In genomic region chr9:65283301-65283700, GRCm38 (mm10) we compare ENCODE assay signal across 8 mouse cellular contexts. TPM values are rescaled to one million over a fixed set of nuclear protein-coding genes. Genes with fewer than 3 reads are reported as not detected.
DNase-seq lines count a peak whose midpoint lies in the region; ATAC-seq lines count a peak whose summit lies in the region.

No protein-coding gene starts in this region.

- peak; percentile 38 to 84 for DNase-seq in adrenal gland, adult (ENCODE audit: inconsistent age in 2 of 2, low spot score in 1 of 2)
- no peak for DNase-seq in adrenal gland, adult 18-20 months (ENCODE audit: low spot score in 2 of 2)
- peak; percentile 11 to 14 for DNase-seq in left cerebral cortex, adult 18-20 months (ENCODE audit: low spot score in 2 of 2)
- no peak for DNase-seq in left cerebral cortex, postnatal 36 days (ENCODE audit: low spot score in 2 of 2)
- DNase-seq in R1 (ENCODE audit: low read depth, low spot score) = peak; percentile 55
- peak; percentile 75 for DNase-seq in lung, postnatal 10 days
- DNase-seq in testis, postnatal 14 days (ENCODE audit: low spot score) = no peak

- intact Hi-C loops in left cerebral cortex, postnatal 36 days (cut with DNase I) = loop anchor here (2.0 to 5.0 kb wide), 2 partner anchors 58 to 151 kb away; no protein-coding TSS in a partner anchor

- peak; percentile 74 for ATAC-seq in granulocyte monocyte progenitor cell, adult 5-6 weeks (replicated peaks; ENCODE audit: poor library complexity, severe bottlenecking)

RNA-seq across cellular contexts. Expression of gene Clpx, which starts 10.8 kb away (rescaled TPM):
- 10 to 100 TPM; 66.7 to 75.1 TPM for total RNA-seq in adrenal gland, adult 18-20 months (2021)
- 10 to 100 TPM; 29.0 to 29.1 TPM for total RNA-seq in left cerebral cortex, adult 18-20 months (2021)
- 10 to 100 TPM; 27.0 to 33.2 TPM for total RNA-seq in left cerebral cortex, postnatal 36 days (2021)
- total RNA-seq in granulocyte monocyte progenitor cell, adult 5-6 weeks (2014; fragmentation: Nextera tagmentation) = 15.8 and 24.0 TPM in 2 replicates
- 44.3 and 51.7 TPM in 2 replicates for total RNA-seq in granulocyte monocyte progenitor cell, adult 5-6 weeks (2017)

RNA-seq across cellular contexts. Expression of gene Cilp, which starts 18.3 kb away (rescaled TPM):
- total RNA-seq in adrenal gland, adult 18-20 months (2021) = 1 to 10 TPM; 3.1 to 5.9 TPM
- not detected for total RNA-seq in left cerebral cortex, adult 18-20 months (2021)
- total RNA-seq in left cerebral cortex, postnatal 36 days (2021) = not detected
- not detected in 2 replicates for total RNA-seq in granulocyte monocyte progenitor cell, adult 5-6 weeks (2014; fragmentation: Nextera tagmentation)
- total RNA-seq in granulocyte monocyte progenitor cell, adult 5-6 weeks (2017) = not detected in 2 replicates

Comparison
In these comparisons a context has a peak if more than half of its experiments do, and no peak if none do; other contexts are left out.
1. DNase-seq: peak in adrenal gland, adult (2 of 2), left cerebral cortex, adult 18-20 months (2 of 2), R1 (single experiment) and lung, postnatal 10 days (single experiment); none in adrenal gland, adult 18-20 months (0 of 2), left cerebral cortex, postnatal 36 days (0 of 2) and testis, postnatal 14 days (single experiment).